In genomic region chr4:125908901-125909300, GRCm38 (mm10) we compare ENCODE assay signal across 18 mouse cellular contexts.
"Had no signal": no experiment of that assay in that cellular context is flagged by ENCODE, and none has a peak within 500 bp of the region (broad histone marks: within the 10 kb centered on the region; RNA-seq: fewer than 3 reads in every experiment).

No protein-coding gene starts in this region.

- DNase-seq: cerebellum, adult 8-10 months; cerebellum, adult 9-10 months; cerebellum, adult 9-11 months; cerebellum, postnatal 36 days; embryo, embryonic 11 days; forebrain, postnatal 0 days; gastrocnemius, adult 2 months; gastrocnemius, postnatal 10 days; gastrocnemius, postnatal 14 days; gastrocnemius, postnatal 25 days; gastrocnemius, postnatal 36 days; heart, adult 11 months; heart, adult 18-20 months; heart, adult 2 months had no signal

- ATAC-seq: forebrain, embryonic 13.5 days; forebrain, embryonic 14.5 days; forebrain, embryonic 15.5 days; forebrain, embryonic 16.5 days; forebrain, postnatal 0 days had no signal
